Mouse (Mus musculus) CH12.LX (cell line): ENCODE results near the gene Olfr49. TPM values are rescaled to one million over a fixed set of nuclear protein-coding genes. Genes with fewer than 3 reads are reported as not detected.

Source experiments
- DNase-seq: peaks from one replicate; pipeline ENCODE4 v3.0.0-alpha.2; 2013; ENCODE audit errors: extremely low read depth
- H3K27ac ChIP-seq: 2 replicates; pipeline ENCODE4 v1.5.1; 2012; ENCODE audit warnings: low read depth, mild to moderate bottlenecking, control low read depth, moderate library complexity; ENCODE audit not compliant: insufficient read depth
- H3K27me3 ChIP-seq: replicated peaks from 2 replicates; pipeline ENCODE3; 2012; ENCODE audit warnings: inconsistent platforms
- H3K36me3 ChIP-seq, 2 experiments: replicated peaks in 1 of 2; 2 replicates each; pipeline versions ENCODE3 to v1.6.1; 2012; ENCODE audit warnings: inconsistent platforms in 1 of 2, low read length in 1 of 2, mild to moderate bottlenecking in 1 of 2, mixed read lengths in 1 of 2, moderate library complexity in 1 of 2; ENCODE audit not compliant: control insufficient read depth in 1 of 2, insufficient read depth in 1 of 2
- H3K4me1 ChIP-seq, 2 experiments: 2 replicates each; pipeline ENCODE4 v1.6.1; 2012; ENCODE audit warnings: inconsistent platforms in 1 of 2, moderate library complexity in 1 of 2; ENCODE audit not compliant: insufficient read depth in 2 of 2, control insufficient read depth in 1 of 2
- H3K4me2 ChIP-seq: 2 replicates; pipeline ENCODE4 v1.6.1; 2012; ENCODE audit warnings: low read depth, mild to moderate bottlenecking, control low read depth; ENCODE audit not compliant: poor library complexity, insufficient read depth, severe bottlenecking
- H3K4me3 ChIP-seq, 3 experiments: fragments of 150-350 bp in 1 of 3; sonication (generic) in 1 of 3; replicated peaks in 1 of 3; 2 replicates each; pipeline versions ENCODE3 to v1.5.1; 2011 to 2012; ENCODE audit warnings: low read depth in 2 of 3, low read length in 2 of 3, mild to moderate bottlenecking in 2 of 3, moderate library complexity in 2 of 3, control low read depth in 1 of 3, improper control_type of control experiment in 1 of 3, inconsistent platforms in 1 of 3, mixed read lengths in 1 of 3; ENCODE audit not compliant: poor library complexity in 1 of 3
- H3K79me2 ChIP-seq: replicated peaks from 2 replicates; pipeline ENCODE4 v1.6.1; 2012; ENCODE audit warnings: mild to moderate bottlenecking, moderate library complexity; ENCODE audit not compliant: control insufficient read depth, poor library complexity, insufficient read depth, severe bottlenecking; ENCODE audit errors: extremely low read depth
- H3K9ac ChIP-seq: 2 replicates; pipeline ENCODE4 v1.6.1; 2012; ENCODE audit warnings: low read depth, mild to moderate bottlenecking, control low read depth, moderate library complexity; ENCODE audit not compliant: insufficient read depth
- H3K9me3 ChIP-seq: replicated peaks from 2 replicates; pipeline ENCODE3; 2012; ENCODE audit warnings: low read length, inconsistent platforms, mixed read lengths
- CTCF ChIP-seq, 2 experiments: IDR thresholded peaks in 1 of 2; conservative IDR thresholded peaks in 1 of 2; 2 replicates each; pipeline ENCODE4 v1.5.1; 2011 to 2012; ENCODE audit warnings: low read depth in 2 of 2, low read length in 2 of 2, improper control_type of control experiment in 1 of 2, inconsistent platforms in 1 of 2, mild to moderate bottlenecking in 1 of 2, moderate library complexity in 1 of 2
- E2F4 ChIP-seq: IDR thresholded peaks from 2 replicates; pipeline ENCODE4 v1.6.1; 2011; ENCODE audit warnings: low read depth, low read length, improper control_type of control experiment; ENCODE audit not compliant: insufficient replicate concordance
- EP300 ChIP-seq: IDR thresholded peaks from 2 replicates; pipeline ENCODE4 v1.6.1; 2011; ENCODE audit warnings: low read length, improper control_type of control experiment
- ETS1 ChIP-seq: conservative IDR thresholded peaks from 2 replicates; pipeline ENCODE4 v1.6.1; 2012; ENCODE audit warnings: low read depth, mild to moderate bottlenecking, inconsistent platforms, low read length, improper control_type of control experiment, moderate library complexity
- HCFC1 ChIP-seq: IDR thresholded peaks from 2 replicates; pipeline ENCODE4 v1.6.1; 2012; ENCODE audit warnings: low read depth, mild to moderate bottlenecking, inconsistent platforms, low read length, improper control_type of control experiment
- KAT2A ChIP-seq: IDR thresholded peaks from 2 replicates; pipeline ENCODE4 v1.6.1; 2012; ENCODE audit warnings: low read length, improper control_type of control experiment, inconsistent platforms; ENCODE audit not compliant: insufficient replicate concordance
- MAFK ChIP-seq: IDR thresholded peaks from 2 replicates; pipeline ENCODE4 v1.6.1; 2011; ENCODE audit warnings: low read length, improper control_type of control experiment; ENCODE audit not compliant: insufficient replicate concordance
- MAX ChIP-seq: IDR thresholded peaks from 2 replicates; pipeline ENCODE4 v1.6.1; 2011; ENCODE audit warnings: low read length, improper control_type of control experiment
- MEF2A ChIP-seq: IDR thresholded peaks from 2 replicates; pipeline ENCODE4 v1.6.1; 2014; ENCODE audit warnings: low read depth, mild to moderate bottlenecking, inconsistent platforms, low read length, improper control_type of control experiment, borderline replicate concordance
- NRF1 ChIP-seq: IDR thresholded peaks from 2 replicates; pipeline ENCODE4 v1.6.1; 2014; ENCODE audit warnings: low read depth, mild to moderate bottlenecking, inconsistent platforms, low read length, improper control_type of control experiment, moderate library complexity
- SMC3 ChIP-seq: IDR thresholded peaks from 2 replicates; pipeline ENCODE4 v1.6.1; 2011; ENCODE audit warnings: low read depth, low read length, improper control_type of control experiment
- TBP ChIP-seq: conservative IDR thresholded peaks from 2 replicates; pipeline ENCODE4 v1.6.1; 2011; ENCODE audit warnings: low read depth, low read length, improper control_type of control experiment
- TCF12 ChIP-seq: IDR thresholded peaks from 2 replicates; pipeline ENCODE4 v1.6.1; 2014; ENCODE audit warnings: low read depth, mild to moderate bottlenecking, inconsistent platforms, low read length, improper control_type of control experiment
- USF2 ChIP-seq: conservative IDR thresholded peaks from 2 replicates; pipeline ENCODE4 v1.6.1; 2011; ENCODE audit warnings: low read depth, low read length, improper control_type of control experiment
- ZC3H11A ChIP-seq: IDR thresholded peaks from 2 replicates; pipeline ENCODE4 v1.6.1; 2012; ENCODE audit warnings: low read depth, mild to moderate bottlenecking, inconsistent platforms, low read length, improper control_type of control experiment
- ZKSCAN1 ChIP-seq: IDR thresholded peaks from 2 replicates; pipeline ENCODE4 v1.6.1; 2012; ENCODE audit warnings: low read depth, inconsistent platforms, low read length, improper control_type of control experiment, borderline replicate concordance
- ZMIZ1 ChIP-seq: IDR thresholded peaks from 2 replicates; pipeline ENCODE4 v1.6.1; 2012; ENCODE audit warnings: low read depth, mild to moderate bottlenecking, inconsistent platforms, low read length, improper control_type of control experiment
- dilution Hi-C: fragments of 300-500 bp; cut with MboI; formaldehyde crosslinking; loops from 2 replicates; pipeline ENCODE4 v1.14.3; 2020; ENCODE audit warnings: low sequenced_read_pairs; ENCODE audit not compliant: extremely low pct_unique_long_range_greater_than_20kb, extremely low pct_ligation_motif_present
- in situ Hi-C: fragments of 300-500 bp; cut with MboI; formaldehyde crosslinking; loops from 3 replicates; pipeline ENCODE4 v1.14.3; 2019; ENCODE audit warnings: low sequenced_read_pairs, low pct_ligation_motif_present, low pct_unique_long_range_greater_than_20kb, mixed read lengths
- polyA plus RNA-seq: library from polyadenylated mRNA; unstranded; fragments of >175 nt; gene quantifications from 2 replicates; pipeline ENCODE4 v1.2.1, GENCODE M21; 2012; ENCODE audit warnings: low read depth; ENCODE audit not compliant: insufficient read length
- total RNA-seq, 2 experiments: library from RNA; depleted of rRNA; stranded (reverse); fragments of 300-350 nt in 1 of 2; fragments of >200 nt in 1 of 2; gene quantifications; 2 replicates each; pipeline ENCODE4 v1.2.3; 2012 to 2014

Olfr49 gene
- total and polyA plus RNA-seq, 3 experiments, result 0.07 TPM; not detected in 2

GRCm38 (mm10) chr14:54264231-54264630 lies 20.5 kb downstream of the Olfr49 start:
- dilution Hi-C loops, result no loop called here
- H3K27me3 ChIP-seq, result no peaks in the 10 kb centered on the region
- H3K79me2 ChIP-seq, result no peaks in the 10 kb centered on the region; the same call in 1 of the 2 replicates
- no peak for TF ChIP-seq ZC3H11A
- no peak for TF ChIP-seq KAT2A
- TF ChIP-seq TBP, result no peak
- TF ChIP-seq ZMIZ1, result no peak
- no peak for TF ChIP-seq USF2
- no peak for TF ChIP-seq MAX
- TF ChIP-seq ZKSCAN1, result no peak
- no peak for TF ChIP-seq TCF12
- H3K9me3 ChIP-seq, result no peaks in the 10 kb centered on the region
- no peak overlapping the region for H3K27ac ChIP-seq
- no peak for DNase-seq
- H3K4me1 ChIP-seq, result peaks cover 0 to 14% of the 10 kb centered on the region in 2 experiments; a peak in 1 of 4 replicates
- H3K4me3 ChIP-seq, result no peak overlapping the region
- in situ Hi-C loops, result loop anchor here (10.0 kb wide), 1 partner anchor 61 kb away; no protein-coding TSS in a partner anchor
- no peak overlapping the region for H3K4me2 ChIP-seq
- peaks cover 33 to 68% of the 10 kb centered on the region in 2 experiments for H3K36me3 ChIP-seq
- no peak overlapping the region for H3K9ac ChIP-seq

- H3K79me2 ChIP-seq, result no peaks in the 10 kb centered on the region; the same call in 1 of the 2 replicates
- H3K9ac ChIP-seq, result no peak overlapping the region
- no peak overlapping the region for H3K4me3 ChIP-seq
- TF ChIP-seq CTCF (conservative IDR thresholded peaks at IDR 0.05 in 1 of 2, IDR thresholded peaks at IDR 0.05 in 1 of 2; ENCODE audit: low read depth in 2 of 2, low read length in 2 of 2) (no peak), SMC3 (no peak), NRF1 (no peak), MEF2A (no peak), EP300 (no peak), HCFC1 (no peak), ETS1 (no peak), MAFK (no peak), E2F4 (no peak)
- no peak for DNase-seq
- dilution Hi-C loops (no loop called here), in situ Hi-C loops (loop anchor here (10.0 kb wide), 1 partner anchor 62 kb away; no protein-coding TSS in a partner anchor)
- no peak overlapping the region for H3K27ac ChIP-seq
- H3K4me2 ChIP-seq, result no peak overlapping the region
- no peaks in the 10 kb centered on the region for H3K27me3 ChIP-seq
- H3K36me3 ChIP-seq, result peaks cover 30 to 57% of the 10 kb centered on the region in 2 experiments
- H3K9me3 ChIP-seq, result no peaks in the 10 kb centered on the region
- peaks cover 0 to 17% of the 10 kb centered on the region in 2 experiments; a peak in 2 of 4 replicates for H3K4me1 ChIP-seq
These were observed 21.6 kb downstream of the Olfr49 start for GRCm38 (mm10) chr14:54263099-54263498.
